Mouse (Mus musculus) spleen, postnatal 10 days (tissue): ENCODE results near the gene Tcte1.

Source experiments
- DNase-seq, 2 experiments: peaks; one replicate each; pipeline ENCODE4 v3.0.0; 2021 to 2022; ENCODE audit warnings: low spot score in 2 of 2

Tcte1 gene

GRCm38 (mm10) chr17:45523263-45523662 lies at the start of gene Tcte1:
Gene Tcte1, plus strand, starts transcription at chr17:45523434.
- no peak for DNase-seq

- no peak for DNase-seq
Observed at GRCm38 (mm10) chr17:45473667-45474066, 49.6 kb upstream of the Tcte1 start.

DNA sequence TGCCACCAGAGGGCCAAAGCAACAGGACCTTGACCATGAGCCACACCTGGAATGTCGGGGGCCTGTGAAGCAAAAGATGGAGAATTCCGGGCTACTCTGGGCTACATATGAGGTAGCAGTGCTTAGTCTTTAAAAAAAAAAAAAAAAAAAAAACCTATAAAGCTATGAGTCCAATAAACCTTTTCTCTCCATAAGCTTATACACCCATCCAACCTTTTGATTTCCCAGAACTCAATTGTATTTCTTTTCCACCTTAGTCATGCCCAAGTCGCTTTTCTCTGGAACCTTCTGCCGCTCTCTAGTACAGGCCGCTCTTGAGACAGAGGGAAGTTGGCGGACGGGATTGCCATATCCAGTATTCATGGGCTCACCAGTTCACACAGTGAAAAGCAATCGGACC lies 49.1 kb upstream of the Tcte1 start:
- no peak for DNase-seq

DNA sequence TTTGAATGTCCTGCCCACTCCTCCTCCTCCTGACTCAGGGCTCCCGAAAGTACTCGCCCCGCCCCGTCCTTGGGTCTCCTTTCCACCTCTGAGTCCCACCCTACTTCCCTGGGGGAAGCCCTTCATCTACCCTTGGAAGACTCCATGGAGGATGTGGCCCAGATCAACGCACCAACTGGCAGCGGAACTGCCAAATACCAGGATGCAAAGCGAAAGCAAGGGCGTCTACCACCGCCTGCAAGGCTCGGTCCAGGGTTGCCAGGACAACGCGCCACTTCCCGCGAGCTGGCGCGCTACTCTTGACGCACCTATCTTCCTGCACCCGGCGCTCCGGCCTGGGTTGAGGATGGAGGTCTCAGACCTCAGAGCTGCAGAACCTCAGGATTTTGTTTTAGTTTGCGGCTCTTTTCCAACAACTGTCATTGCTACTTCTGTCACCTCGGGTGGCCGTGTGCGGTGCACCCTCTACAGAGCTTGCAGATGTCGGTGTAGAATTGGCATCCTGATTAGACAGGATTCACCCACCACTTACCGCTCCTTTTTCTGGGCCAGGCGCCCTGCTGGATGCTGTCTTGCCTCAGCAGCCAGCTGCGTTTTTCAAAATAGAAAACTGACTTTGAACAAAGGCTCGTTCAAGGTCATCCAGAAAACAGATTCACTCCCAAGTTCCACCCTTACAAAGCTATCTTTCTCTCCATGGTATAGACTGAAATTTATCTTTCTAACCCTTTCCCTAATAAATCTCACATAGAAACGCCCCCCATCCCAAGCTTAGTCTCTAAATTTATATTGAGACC lies 48.4 kb upstream of the Tcte1 start, which contains the start of gene Spats1:
Spats1 (minus strand) TSS at position 747 of the 797 bp plus-strand sequence.
- peak in 1 of 2 experiments; percentile 56 for DNase-seq

GRCm38 (mm10) chr17:45478234-45478825 lies 44.9 kb upstream of the Tcte1 start:
- DNase-seq = peak; percentile 75 to 86

DNA sequence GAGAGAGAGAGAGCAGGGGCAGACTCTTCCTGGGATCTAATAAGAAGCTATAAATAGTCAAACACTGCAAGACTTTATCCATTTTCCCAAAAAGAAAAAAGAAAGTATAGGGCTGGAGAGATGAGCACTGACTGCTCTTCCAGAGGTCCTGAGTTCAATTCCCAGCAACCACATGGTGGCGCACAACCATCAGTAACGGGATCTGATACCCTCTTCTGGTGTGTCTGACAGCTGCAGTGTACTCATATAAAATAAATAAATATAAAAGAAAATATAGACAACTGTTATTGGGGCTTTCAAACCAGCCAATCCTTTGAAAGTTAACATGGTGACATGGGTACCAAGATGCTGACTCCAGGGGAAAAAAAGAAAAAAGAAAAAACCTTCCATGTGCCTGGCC lies 42.8 kb upstream of the Tcte1 start:
- DNase-seq = no peak

GRCm38 (mm10) chr17:45485581-45485980 lies 37.7 kb upstream of the Tcte1 start:
- no peak for DNase-seq

- no peak for DNase-seq
Observed at GRCm38 (mm10) chr17:45487216-45487615, 36.0 kb upstream of the Tcte1 start.

DNA sequence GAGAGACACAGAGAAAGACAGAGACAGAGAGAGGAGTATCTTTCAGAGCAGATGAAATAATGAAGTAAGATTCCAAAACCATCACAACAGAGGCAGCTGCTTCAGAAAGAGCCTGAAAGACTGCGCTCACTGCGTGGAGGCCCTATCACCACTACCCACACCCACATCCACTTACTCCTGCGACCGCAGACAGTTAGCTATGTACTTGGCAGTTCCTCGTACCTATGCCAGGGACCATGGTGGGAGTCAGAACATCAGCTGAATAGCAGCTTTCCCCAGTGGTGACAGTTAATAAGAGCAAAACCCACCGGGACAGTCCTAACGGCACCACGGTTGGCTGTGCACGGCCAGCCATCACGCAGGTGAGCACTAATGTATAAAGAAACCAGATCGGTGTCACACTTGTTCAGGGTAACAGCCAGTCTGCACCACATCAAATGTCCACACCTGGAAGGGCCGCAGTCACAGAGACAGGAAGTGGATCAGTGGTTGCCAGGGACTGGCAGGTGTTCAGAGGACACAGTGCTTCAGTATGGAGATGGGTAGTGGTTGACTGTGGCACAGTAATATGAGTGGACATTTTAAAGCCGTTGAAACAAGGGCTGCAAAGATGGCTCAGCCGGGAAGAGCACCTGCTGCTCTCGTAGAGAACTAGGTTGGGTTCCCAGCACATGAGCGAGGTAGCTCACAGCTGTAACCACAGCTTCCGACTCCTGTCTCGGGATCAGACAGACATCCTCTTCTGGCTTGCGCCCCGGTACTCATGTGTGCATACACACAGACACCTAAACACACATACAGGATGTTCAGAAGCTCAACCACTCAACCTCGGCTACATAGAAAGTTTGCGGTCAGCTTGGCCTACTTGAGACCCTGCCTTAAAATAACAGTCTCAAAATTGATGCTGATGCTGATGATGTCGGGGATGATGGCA lies 34.6 kb upstream of the Tcte1 start:
- no peak for DNase-seq

DNA sequence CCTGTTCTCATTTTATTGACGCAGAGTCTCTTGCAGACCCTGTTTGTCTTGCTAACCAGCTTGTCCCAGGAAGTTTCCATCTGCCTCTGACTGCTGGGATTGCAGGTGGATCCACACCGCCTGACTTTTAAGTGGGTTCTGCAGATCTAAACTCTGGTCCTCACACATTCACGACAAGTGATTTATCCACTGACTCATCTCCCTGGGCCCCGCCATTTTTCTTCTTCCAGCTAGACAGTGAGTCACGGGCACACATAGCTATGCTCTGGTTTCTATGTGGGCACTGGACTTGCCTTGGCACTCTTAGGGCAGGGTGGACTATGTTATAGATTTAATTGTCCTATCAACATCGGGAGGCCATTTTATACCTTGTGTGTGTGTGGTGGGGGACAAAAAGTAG lies 33.5 kb upstream of the Tcte1 start:
- DNase-seq = no peak

- no peak for DNase-seq
Observed at GRCm38 (mm10) chr17:45490532-45491154, 32.6 kb upstream of the Tcte1 start.

GRCm38 (mm10) chr17:45495398-45495797 lies 27.8 kb upstream of the Tcte1 start:
- no peak for DNase-seq

GRCm38 (mm10) chr17:45498397-45498796 lies 24.8 kb upstream of the Tcte1 start:
- DNase-seq = no peak

DNA sequence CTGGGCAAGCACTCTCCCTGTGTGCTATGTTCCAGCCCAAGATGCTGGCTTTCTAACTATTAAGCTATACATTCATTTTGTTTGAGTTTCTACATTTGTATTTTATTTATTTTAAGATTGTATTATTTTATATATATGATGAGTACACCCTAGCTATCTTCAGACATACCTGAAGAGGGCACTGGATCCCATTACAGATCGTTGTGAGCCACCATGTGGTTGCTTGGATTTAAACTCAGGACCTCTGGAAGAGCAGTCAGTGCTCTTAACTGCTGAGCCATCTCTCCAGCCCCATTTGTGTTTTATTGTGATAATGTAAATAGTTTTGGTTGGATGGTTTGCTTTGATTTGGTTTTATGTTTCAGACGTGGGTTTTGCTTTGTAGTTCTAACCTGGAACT lies 23.7 kb upstream of the Tcte1 start:
- DNase-seq = no peak

GRCm38 (mm10) chr17:45500981-45501380 lies 22.3 kb upstream of the Tcte1 start:
- no peak for DNase-seq

GRCm38 (mm10) chr17:45502324-45502723 lies 20.9 kb upstream of the Tcte1 start:
- DNase-seq = no peak

DNA sequence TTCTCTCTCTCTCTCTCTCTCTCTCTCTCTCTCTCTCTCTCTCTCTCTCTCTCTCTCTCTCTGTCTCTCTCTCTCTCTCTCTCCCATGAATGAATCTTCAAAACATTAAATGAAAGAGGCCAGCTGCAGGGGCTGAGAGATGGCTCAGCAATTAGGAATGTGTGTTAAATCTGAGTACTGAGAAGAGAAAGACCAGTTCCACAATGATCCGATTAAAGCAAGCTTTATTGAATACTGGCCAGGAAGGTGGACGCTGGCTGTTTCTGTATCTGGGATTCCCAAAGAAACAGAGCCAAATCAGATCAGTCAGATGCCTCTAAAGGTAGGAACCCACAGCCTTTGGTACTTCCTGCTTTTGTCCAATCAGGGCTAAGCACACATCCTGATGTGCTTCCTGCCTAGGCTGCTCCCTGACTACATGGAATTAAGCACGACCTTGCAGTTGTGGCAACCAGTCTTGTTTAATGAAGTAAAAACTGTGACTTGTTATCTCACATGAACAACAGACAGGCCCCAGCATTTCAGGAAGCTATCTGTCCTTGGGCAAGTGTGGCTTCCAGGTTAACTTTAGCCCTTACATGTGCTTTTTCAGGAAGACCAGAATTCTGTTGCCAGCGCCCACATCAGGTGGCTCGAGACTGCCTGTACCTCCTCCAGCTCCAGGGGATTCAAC lies 19.8 kb upstream of the Tcte1 start:
- DNase-seq = no peak

DNA sequence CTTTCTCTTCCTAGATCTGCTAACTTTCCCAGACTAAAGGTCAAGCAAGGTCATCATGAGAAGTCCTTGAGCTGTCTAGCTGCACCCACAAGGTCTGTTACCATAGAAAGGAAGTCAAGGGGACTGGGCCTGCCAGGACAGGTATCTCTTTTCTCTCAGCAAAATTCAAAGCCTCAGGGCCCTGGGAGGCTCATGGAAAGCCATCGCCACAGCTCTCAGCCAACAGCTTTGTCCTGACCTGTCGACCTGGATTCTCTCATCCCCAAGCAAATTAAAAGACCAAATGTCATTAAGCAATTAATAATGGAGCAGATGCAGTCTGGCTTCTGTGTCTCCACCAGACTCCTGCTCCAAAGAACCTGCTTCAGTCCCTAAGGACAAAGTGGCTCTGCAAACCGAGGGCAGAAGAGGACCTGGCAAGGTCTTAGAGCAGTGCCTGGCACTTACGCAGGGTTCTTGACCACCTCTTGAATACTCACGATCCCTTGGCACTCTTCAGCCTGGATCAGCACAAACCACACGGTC lies 17.2 kb upstream of the Tcte1 start:
- DNase-seq = no peak

DNA sequence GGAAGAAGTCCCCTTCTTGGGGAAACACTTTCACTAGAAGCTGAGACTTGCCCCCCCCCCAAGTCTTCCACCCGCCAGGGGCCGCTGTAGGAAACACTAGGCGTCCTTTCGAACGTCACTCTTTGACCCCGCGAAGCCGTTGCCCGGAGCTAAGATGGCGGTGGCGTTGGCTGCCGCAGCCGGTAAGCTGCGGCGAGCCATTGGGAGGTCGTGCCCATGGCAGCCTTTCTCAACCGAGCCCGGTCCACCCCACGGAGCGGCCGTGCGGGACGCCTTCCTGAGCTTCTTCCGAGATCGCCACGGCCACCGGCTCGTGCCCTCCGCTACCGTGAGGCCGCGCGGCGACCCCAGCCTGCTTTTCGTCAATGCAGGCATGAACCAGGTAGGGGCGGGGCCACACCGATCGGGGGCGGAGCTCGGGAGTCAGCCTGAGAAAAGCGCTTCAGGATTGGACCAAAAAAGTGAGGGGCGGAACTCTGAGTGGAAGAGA lies 16.5 kb upstream of the Tcte1 start, which contains the start of gene Aars2:
Aars2 (plus strand) TSS at position 142 of the 490 bp plus-strand sequence.
- peak; percentile 94 to 97 for DNase-seq

DNA sequence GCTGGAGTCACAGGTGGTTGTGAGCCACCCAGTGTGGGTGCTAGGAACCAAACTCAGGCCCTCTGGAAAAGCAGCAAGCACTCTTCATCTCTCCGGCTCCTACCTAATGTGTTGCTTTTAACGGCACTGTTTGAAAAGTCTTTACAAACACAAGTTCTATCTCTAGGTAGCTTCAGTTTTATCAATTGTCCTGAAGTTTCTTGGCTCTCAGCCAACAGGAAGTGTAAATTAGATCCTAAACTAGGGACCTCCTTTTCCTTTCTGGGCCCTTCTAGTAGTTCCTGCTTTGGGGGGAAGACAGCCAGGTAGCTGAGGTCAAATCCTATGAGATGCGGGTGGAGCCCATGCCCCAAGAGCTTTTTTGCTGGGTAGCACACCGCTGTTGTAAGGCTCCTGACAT lies 12.4 kb upstream of the Tcte1 start:
- DNase-seq = no peak

GRCm38 (mm10) chr17:45511757-45512156 lies 11.5 kb upstream of the Tcte1 start:
- DNase-seq = no peak
